Mouse (Mus musculus) cortical plate, adult 2 months (tissue): ENCODE results near the gene Sesn1. TPM values are rescaled to one million over a fixed set of nuclear protein-coding genes. Genes with fewer than 3 reads are reported as not detected.

Experiments
- H3K27ac ChIP-seq: fragments of 200-500 bp; 2 replicates; pipeline ENCODE4 v1.5.1; 2012; ENCODE audit warnings: low read length, control low read depth, inconsistent platforms; ENCODE audit not compliant: insufficient read depth
- H3K4me1 ChIP-seq: fragments of 200-500 bp; 2 replicates; pipeline ENCODE4 v1.6.1; 2011; ENCODE audit warnings: low read length; ENCODE audit not compliant: control insufficient read depth, insufficient read depth
- H3K4me3 ChIP-seq: fragments of 200-500 bp; 2 replicates; pipeline ENCODE4 v1.5.1; 2011; ENCODE audit warnings: mild to moderate bottlenecking, low read length, control low read depth; ENCODE audit not compliant: insufficient read depth
- CTCF ChIP-seq: fragments of 200-500 bp; IDR thresholded peaks from 2 replicates; pipeline ENCODE4 v1.5.1; 2011; ENCODE audit warnings: mild to moderate bottlenecking, control low read depth, low read length; ENCODE audit not compliant: insufficient read depth; ENCODE audit errors: extremely low read depth
- POLR2A ChIP-seq: fragments of 200-500 bp; IDR thresholded peaks from 2 replicates; pipeline ENCODE4 v1.6.1; 2011; ENCODE audit warnings: mild to moderate bottlenecking, low read length, control low read depth; ENCODE audit not compliant: insufficient read depth; ENCODE audit errors: extremely low read depth
- polyA plus RNA-seq: library from polyadenylated mRNA; depleted of rRNA; stranded (reverse); fragments of >200 nt; gene quantifications from 2 replicates; pipeline ENCODE4 v1.2.3, GENCODE M21; 2012

Sesn1 gene
- polyA plus RNA-seq, 1 experiment = 51.0 TPM

DNA sequence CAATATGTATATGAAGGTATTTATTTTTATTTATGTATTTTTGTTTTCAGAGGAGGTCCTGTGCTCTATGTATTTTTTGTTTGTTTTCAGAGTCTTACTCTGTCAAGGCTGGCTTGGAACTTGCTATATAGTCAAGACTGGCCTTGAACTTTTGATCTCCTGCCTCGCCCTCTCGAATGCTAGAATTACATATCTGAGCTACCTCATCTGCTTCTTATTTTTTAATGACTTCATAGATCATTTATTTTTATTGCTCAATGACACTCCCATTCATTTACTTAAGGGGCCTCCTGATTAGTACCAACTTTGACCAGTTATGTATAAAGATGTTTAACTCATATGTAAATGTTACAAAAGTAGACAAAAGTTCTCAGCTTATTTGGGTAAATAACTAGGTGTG, 87.1 kb downstream of the Sesn1 start:
- Histone ChIP-seq H3K27ac (no peak overlapping the region), H3K4me3 (no peak overlapping the region), H3K4me1 (peaks cover 9% of the 10 kb centered on the region; the same call in 1 of the 2 replicates)
- TF ChIP-seq POLR2A (no peak), CTCF (no peak)

DNA sequence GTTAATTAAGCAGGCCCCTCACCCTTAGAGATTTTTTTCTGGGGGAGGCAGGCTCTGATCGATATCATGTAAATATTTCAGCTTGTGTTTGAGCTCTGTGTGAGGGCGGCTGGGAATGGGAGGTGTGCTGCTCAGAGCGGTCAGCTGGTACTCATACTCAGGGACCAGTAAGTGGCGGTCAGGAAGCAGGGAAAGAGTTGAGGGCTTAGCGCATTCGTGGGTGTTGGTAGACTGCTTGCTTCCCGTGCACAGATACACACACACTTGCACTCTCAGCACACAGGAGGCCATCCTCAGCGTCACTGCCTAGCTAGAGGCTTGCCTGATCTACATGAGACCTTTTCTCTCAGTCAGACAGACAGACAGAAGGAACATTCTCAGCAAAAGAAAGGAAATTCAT, 91.7 kb downstream of the Sesn1 start:
- no peak for TF ChIP-seq CTCF
- Histone ChIP-seq H3K4me1 (no peaks in the 10 kb centered on the region), H3K27ac (no peak overlapping the region), H3K4me3 (no peak overlapping the region)

DNA sequence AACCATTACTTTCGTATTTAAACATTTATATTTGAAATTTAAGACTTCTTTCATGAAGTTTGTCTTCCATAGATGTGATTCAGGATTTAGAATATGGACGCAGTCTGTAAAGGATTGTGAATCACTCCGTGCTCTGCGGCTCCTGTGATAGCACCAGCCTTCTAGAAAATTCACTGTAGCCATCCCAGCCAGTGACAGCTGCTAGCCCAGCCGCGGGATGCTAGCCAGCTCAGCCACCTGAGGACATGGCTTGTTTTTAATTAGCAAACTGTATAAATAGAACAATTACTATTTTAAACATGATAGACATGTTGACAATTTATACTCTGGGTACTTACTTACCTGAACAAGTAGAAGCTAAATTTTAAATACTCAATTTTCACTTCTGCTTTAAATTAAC, 92.1 kb downstream of the Sesn1 start:
- Histone ChIP-seq H3K4me3 (no peak overlapping the region), H3K27ac (no peak overlapping the region), H3K4me1 (no peaks in the 10 kb centered on the region)
- TF ChIP-seq CTCF (no peak), POLR2A (no peak)

DNA sequence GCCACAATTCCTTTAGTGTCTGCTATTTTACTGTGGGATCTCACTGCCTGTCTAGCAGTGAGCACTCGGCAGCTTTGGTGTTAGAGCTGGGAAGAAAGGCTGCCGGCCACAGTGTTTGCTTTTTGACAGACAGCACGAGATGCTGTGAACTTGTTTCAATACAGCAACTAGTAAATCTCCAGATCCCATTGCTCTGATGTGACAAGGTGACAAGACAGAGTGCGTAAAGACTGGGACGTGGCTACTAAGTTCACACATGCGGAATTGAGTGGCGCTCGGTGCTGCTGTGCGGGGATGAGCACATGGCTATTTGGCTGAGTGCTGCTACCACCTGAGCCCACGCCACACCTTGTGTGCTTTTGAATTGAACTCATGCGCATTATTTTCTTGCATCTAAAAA, 97.7 kb downstream of the Sesn1 start:
- no peak overlapping the region for H3K27ac ChIP-seq
- no peak overlapping the region for H3K4me3 ChIP-seq
- peaks cover 2% of the 10 kb centered on the region for H3K4me1 ChIP-seq
- TF ChIP-seq POLR2A = no peak
- TF ChIP-seq CTCF = no peak

DNA sequence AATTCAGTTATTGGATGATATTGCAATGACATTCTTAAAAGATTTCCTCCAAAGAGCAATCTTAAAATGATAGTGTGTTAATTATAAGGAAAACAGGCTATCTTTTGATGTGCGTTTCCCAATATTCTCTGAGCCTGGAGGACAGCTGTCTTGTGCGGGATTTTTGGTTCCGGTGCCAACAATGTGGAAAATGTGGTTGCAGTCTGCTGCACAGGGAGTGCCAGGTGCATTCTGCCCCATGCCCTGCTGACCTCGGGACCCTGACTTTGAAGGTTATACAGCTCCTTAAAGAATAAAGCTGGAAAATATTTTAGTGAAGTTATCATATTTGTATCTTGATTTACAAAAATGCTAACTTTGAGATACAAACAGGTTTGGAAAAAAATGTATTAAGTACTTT, 98.2 kb downstream of the Sesn1 start:
- no peak for TF ChIP-seq POLR2A
- no peak for TF ChIP-seq CTCF
- Histone ChIP-seq H3K4me3 (no peak overlapping the region), H3K27ac (no peak overlapping the region), H3K4me1 (peaks cover 2% of the 10 kb centered on the region)

DNA sequence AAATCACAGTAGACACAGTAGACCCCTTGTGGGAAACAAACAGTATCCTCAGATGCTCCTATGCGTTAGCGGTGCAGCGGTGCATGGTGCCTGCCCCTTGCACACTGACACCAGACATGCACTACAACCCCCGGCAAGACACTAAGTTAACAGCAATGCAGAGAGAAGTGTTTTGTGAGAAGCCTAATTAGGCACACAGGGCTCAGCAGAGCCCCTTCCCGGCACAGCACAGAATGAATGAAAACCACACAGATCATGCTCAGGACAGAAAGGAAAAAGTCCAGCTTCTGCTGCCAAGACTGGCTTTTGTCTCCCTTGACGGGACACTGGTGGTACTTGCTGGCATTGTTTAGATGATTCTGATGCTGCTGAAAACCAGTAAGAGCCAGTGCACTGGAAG, 99.2 kb downstream of the Sesn1 start:
- no peak overlapping the region for H3K27ac ChIP-seq
- TF ChIP-seq POLR2A = no peak
- TF ChIP-seq CTCF = no peak
- peaks cover 2% of the 10 kb centered on the region for H3K4me1 ChIP-seq
- no peak overlapping the region for H3K4me3 ChIP-seq

DNA sequence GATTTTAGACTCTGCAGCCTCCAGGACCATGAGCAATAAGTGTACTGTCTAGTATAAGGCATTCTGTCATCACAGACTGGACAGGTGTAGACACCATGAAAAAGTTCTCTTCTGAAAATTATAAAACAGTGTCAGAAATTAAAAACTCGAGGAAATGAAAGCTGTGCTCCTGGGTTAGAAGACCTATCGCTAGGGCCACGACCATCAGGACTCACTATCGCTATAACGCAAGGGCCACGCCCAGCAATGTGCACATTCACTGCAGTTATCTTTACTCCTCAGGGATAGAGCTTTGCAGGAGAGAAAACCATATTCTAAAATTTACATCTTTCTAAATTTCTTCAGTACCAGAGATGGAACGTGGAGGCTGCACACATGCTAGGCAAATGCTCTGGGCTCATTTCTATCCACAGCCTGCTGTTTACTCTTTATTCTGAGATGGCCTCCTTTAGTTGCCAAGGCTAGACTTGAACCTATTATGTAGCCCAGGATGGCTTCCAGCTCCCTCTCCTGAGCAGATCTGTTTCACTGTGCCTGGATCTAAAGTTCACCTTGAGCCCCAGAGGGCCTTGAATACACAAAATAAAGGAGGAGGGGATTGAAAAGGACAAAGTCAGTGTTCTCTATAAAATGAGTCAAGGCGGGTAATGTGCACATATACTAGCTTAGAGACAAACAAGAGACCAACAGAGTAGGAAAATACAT, 102.7 kb downstream of the Sesn1 start:
- peaks cover 2% of the 10 kb centered on the region for H3K4me1 ChIP-seq
- H3K4me3 ChIP-seq = no peak overlapping the region
- TF ChIP-seq POLR2A = no peak
- no peak overlapping the region for H3K27ac ChIP-seq

DNA sequence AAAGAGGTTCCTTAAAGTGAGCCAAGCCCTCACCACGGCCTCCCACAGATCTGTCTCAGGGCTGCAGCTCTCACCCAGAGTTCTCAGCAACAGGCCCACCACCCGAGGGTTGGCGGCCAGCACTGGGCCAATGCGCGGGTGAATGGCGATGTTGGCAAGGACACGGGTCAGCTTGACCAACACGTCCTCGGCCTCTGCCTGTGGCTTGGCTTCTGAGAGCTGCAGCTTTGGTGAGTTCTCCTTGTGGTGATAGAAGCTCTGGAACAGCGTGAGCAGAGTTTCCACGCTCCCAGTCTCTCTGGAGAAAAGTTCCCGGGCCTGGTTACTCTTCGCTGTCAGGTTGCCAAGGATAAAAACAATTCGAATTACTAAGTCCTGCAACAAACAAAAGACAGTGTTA, 117.0 kb downstream of the Sesn1 start:
- no peak for TF ChIP-seq POLR2A
- TF ChIP-seq CTCF = no peak
- Histone ChIP-seq H3K4me3 (no peak overlapping the region), H3K27ac (no peak overlapping the region), H3K4me1 (peaks cover 2% of the 10 kb centered on the region)

DNA sequence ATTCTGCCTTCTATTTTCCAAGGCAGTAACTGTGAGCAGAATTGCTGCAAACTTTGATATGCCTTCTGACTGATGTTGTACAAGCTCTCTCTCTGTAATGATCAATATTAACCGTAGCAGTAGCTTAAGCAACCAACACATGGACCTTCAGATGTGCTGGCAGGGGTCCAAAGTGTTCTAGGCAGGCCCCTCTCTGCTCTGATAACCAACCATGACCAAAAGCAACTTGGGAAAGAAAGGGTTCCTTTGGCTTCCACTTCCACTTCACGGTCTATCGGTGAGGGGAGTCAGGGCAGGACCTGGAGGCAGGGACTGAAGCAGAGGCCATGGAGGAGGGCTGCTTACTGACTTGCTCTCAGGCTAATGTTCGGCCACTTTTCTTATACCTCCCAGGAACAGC, 121.2 kb downstream of the Sesn1 start:
- Histone ChIP-seq H3K4me3 (no peak overlapping the region), H3K27ac (no peak overlapping the region), H3K4me1 (peaks cover 11% of the 10 kb centered on the region; the same call in 1 of the 2 replicates)
- no peak for TF ChIP-seq POLR2A
- no peak for TF ChIP-seq CTCF

DNA sequence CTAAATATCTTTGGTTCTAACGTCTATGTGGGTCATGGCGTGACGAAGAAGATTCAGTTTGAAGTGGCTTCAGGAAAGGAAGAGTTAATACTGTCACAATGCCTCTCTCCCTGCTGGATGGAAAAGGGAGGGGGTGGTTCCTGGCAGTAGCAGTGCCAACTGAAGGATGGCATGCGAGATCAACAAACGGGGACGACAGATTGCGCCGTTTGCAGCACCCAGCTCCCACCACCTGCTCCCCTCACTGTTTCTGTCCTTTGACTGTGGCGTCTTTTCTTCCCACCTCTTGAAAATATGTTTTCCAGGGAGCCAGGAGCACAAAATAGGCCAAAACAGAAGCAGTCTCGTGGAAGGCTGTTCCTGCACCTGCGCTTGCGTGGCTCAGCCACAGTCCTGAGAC, 122.2 kb downstream of the Sesn1 start:
- peaks cover 13% of the 10 kb centered on the region; the same call in 1 of the 2 replicates for H3K4me1 ChIP-seq
- H3K27ac ChIP-seq = no peak overlapping the region
- no peak for TF ChIP-seq CTCF
- no peak for TF ChIP-seq POLR2A
- H3K4me3 ChIP-seq = no peak overlapping the region
